Mouse (Mus musculus): ENCODE results near the gene Nbas. TPM values are rescaled to one million over a fixed set of nuclear protein-coding genes. Genes with fewer than 3 reads are reported as not detected.

The Nbas gene
- total RNA-seq, 2 experiments from 2014 or later = 29.6 to 31.3 TPM

DNA sequence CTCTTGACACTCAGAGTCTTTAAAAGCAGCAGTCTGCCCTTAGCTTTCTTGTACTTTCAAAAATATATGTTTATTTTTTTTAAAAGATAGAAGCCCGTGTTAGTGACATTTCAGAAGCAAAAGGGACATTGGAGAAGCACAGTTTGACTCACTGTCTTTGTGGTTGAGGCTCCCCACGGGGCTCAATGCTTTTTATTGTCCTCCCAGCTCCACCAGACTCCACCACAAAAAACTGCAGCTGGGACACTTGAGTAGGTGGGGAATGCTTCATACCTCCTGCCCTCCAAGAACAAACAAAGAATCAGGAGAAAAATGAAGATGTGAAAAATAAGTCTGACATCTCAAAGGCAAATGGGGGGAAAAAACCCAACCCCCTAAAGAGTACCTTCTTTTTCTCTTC, 344.1 kb downstream of the Nbas start:
- no peak for DNase-seq (ENCODE audit: low spot score in 2 of 2)

DNA sequence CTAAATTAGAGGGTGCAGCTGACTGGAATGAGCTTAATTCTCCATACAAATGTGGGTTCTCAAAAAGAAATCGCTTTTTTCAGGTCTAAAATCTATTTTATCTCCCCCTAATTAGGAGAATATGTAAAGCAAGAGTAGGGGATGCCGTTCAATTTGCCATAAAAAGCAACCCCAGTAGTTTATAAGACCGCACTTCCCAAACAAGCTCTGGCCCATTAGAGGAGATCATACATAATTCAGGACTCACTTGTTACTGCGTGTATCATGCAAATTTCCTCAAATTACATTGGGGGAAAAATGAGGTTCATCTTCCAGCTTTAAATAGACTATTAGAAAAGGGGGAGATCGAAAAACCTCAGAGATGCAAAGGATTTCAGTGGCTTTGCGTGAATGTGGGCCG, 346.7 kb downstream of the Nbas start:
- DNase-seq (ENCODE audit: low spot score in 2 of 2) = no peak

DNA sequence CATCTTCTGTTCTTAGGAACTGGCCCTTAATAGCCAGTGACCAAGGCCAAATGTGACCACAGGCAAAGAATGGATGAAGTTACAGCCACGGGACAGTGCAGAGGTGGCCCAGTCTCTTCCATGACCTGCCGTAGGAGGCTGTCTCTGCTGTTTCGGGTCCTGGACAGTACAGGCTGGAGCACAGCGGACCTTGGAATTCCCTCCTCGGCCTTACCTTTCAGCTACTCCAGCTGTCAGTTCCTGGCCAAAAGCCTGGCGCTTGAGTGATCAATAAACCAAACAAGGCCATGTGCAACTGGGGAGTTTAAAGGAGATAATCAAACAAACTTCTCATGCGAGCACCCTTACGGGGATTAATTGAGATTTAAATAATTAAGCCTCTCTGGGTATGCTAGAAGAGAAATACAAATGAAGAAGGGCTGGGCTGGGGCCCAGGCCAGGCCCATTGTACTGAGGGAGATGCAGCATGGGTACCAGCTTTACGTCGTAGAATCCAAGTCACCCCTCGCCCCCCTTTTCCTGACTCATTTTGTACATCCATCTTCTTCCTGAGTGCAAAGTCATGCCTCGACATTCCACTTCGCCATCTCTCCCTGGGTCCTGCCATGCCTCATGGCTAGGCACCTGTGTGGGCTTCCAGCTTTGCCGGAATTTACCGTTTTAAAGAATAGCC, 353.4 kb downstream of the Nbas start:
- no peak for DNase-seq (ENCODE audit: low spot score in 2 of 2)

DNA sequence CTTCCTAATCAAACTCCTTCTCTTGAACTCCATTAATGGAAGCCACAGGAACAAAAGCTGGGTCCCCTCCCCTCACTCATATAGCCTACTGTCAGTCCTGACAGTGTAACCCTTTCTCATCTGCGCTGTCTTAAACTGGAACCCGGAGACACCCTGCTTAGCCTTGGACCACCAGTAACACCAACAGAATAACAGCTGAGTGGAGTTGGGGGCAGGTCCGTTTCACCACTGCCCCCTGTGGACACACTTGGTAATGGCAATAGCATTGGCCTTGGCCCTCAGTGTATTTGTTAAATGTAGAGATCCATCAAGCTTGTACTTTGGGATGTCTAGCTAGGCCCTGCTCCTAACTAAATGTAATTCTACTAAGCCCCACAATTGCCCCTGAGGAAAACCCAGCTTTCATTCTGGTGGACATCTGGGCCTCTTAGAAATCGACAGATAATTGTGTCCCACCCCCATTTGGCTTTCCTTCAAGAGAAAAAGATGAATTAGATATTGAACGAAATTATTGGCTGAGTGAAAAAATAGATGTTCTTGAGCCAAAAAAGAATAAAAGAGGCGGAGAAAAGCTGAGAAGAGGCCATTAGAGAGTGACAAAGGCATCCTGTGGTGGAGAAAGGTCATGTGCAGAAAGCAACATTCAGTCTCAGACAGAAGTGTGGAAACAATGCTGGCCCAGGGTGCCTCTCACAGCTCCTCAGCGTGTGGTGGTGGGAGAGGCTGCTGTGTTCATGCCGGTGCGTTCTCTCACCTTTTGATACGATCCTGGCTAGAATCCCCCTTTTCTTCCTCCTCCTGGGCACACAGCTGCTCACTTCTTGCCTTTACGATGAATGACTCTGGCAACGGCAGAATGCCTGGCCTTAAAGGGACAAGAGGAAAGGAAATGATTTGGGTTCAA, 358.1 kb downstream of the Nbas start:
- DNase-seq (ENCODE audit: low spot score in 2 of 2) = peak in 1 of 2 experiments; percentile 15

Other genes with a start within 250 kb of the Nbas start
- gene Ddx1, start 19.9 kb upstream of the Nbas start, total RNA-seq (2021) = 100 to 1,000 TPM; 130 to 131 TPM